Mouse (Mus musculus) G1E (cell line): ENCODE results near the gene Fam193b. TPM values are rescaled to one million over a fixed set of nuclear protein-coding genes. Genes with fewer than 3 reads are reported as not detected.

Experiments
- ATAC-seq: 2 replicates; pipeline ENCODE4 v1.8.0; 2016; ENCODE audit warnings: mild to moderate bottlenecking; ENCODE audit not compliant: insufficient number of reproducible peaks, poor library complexity, low FRiP score, severe bottlenecking; ENCODE audit errors: extremely low read depth
- DNase-seq: peaks from one replicate; pipeline ENCODE4 v3.0.0; 2012; ENCODE audit warnings: low spot score
- H3K27me3 ChIP-seq: 2 replicates; pipeline ENCODE4 v1.6.1; 2012; ENCODE audit warnings: mild to moderate bottlenecking, low read length, inconsistent platforms; ENCODE audit not compliant: insufficient read depth
- H3K36me3 ChIP-seq: replicated peaks from 2 replicates; pipeline ENCODE3; 2012; ENCODE audit warnings: mild to moderate bottlenecking, inconsistent platforms
- H3K4me1 ChIP-seq: 2 replicates; pipeline ENCODE4 v1.6.1; 2012; ENCODE audit warnings: low read depth, low read length, inconsistent platforms, mixed read lengths; ENCODE audit not compliant: insufficient read depth
- H3K4me3 ChIP-seq: 2 replicates; pipeline ENCODE4 v1.5.1; 2012; ENCODE audit warnings: low read depth, mild to moderate bottlenecking, inconsistent platforms, low read length, moderate library complexity, mixed read lengths
- H3K9me3 ChIP-seq: replicated peaks from 2 replicates; pipeline ENCODE4 v1.6.1; 2012; ENCODE audit warnings: inconsistent platforms
- CTCF ChIP-seq: IDR thresholded peaks from 2 replicates; pipeline ENCODE4 v1.5.1; 2012; ENCODE audit warnings: low read depth, low read length, inconsistent platforms, mixed read lengths
- GATA1 ChIP-seq: IDR thresholded peaks from 2 replicates; pipeline ENCODE4 v1.6.1; 2012; ENCODE audit warnings: borderline replicate concordance, low read length, inconsistent platforms, mixed read lengths
- GATA2 ChIP-seq: IDR thresholded peaks from 2 replicates; pipeline ENCODE4 v1.6.1; 2012; ENCODE audit warnings: low read depth, low read length, inconsistent platforms, borderline replicate concordance
- POLR2AphosphoS5 ChIP-seq: IDR thresholded peaks from 2 replicates; pipeline ENCODE4 v1.6.1; 2012; ENCODE audit warnings: low read depth, low read length, inconsistent platforms; ENCODE audit not compliant: insufficient replicate concordance
- TAL1 ChIP-seq: conservative IDR thresholded peaks from 2 replicates; pipeline ENCODE4 v1.6.1; 2012; ENCODE audit warnings: low read depth, low read length, inconsistent platforms, mixed read lengths
- polyA plus RNA-seq: library from polyadenylated mRNA; stranded (reverse); fragments of >175 nt; gene quantifications from 2 replicates; pipeline ENCODE4 v1.2.3, GENCODE M21; 2012
- total RNA-seq, 2 experiments: library from RNA; stranded (forward) in 1 of 2; stranded (reverse) in 1 of 2; fragments of 200-1000 nt in 1 of 2; fragments of >200 nt in 1 of 2; fragmentation: Nextera tagmentation in 1 of 2; gene quantifications; 2 replicates each; pipeline ENCODE4 v1.2.3; 2014 to 2017

Gene Fam193b
- total and polyA plus RNA-seq, 3 experiments, result 23.3 to 65.4 (median 57.3) TPM

- Histone ChIP-seq H3K27me3 (no peaks in the 10 kb centered on the region), H3K9me3 (no peaks in the 10 kb centered on the region), H3K4me1 (peaks cover 17% of the 10 kb centered on the region), H3K36me3 (peaks cover 96% of the 10 kb centered on the region), H3K4me3 (no peak overlapping the region; the same call in 1 of the 2 replicates)
- TF ChIP-seq GATA1, result no peak
- DNase-seq (no peak), ATAC-seq (no peak)
Observed at GRCm38 (mm10) chr13:55606899-55607623, 36.1 kb upstream of the Fam193b start.

GRCm38 (mm10) chr13:55604606-55605005 lies 33.7 kb upstream of the Fam193b start:
- no peaks in the 10 kb centered on the region for H3K9me3 ChIP-seq
- no peak overlapping the region for H3K4me3 ChIP-seq
- H3K36me3 ChIP-seq, result peaks cover 76% of the 10 kb centered on the region
- ATAC-seq (no peak), DNase-seq (no peak)
- TF ChIP-seq GATA2 (no peak), TAL1 (no peak), CTCF (no peak), GATA1 (no peak), POLR2AphosphoS5 (no peak)
- H3K4me1 ChIP-seq, result peaks cover 31% of the 10 kb centered on the region
- no peaks in the 10 kb centered on the region for H3K27me3 ChIP-seq

- TF ChIP-seq POLR2AphosphoS5 (no peak), CTCF (peak; percentile 98)
- Histone ChIP-seq H3K27me3 (no peaks in the 10 kb centered on the region), H3K36me3 (peaks cover 64% of the 10 kb centered on the region), H3K4me1 (peaks cover 37% of the 10 kb centered on the region), H3K4me3 (no peak overlapping the region), H3K9me3 (no peaks in the 10 kb centered on the region)
- ATAC-seq (no peak), DNase-seq (peak; percentile 58)
Observed at GRCm38 (mm10) chr13:55601611-55602010, 30.7 kb upstream of the Fam193b start.

DNA sequence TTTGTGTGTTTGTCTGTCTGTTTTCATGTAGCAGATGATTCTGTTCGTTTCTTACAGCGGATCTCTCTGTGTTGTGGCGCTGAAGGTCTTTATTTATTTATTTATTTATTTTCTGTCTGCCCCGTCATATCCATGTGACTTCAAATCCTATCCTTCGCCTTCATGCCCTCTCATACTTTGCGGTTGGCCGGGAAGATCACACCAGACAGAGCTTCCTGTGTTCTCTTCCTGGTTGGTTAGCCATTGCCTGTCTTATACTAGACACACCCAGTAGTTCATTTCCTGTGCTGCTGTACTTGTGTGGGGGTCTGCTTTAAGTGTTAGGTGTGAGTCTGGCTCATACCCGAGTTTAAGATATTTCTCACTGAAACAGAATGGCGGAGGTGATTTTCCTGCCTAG lies 29.7 kb upstream of the Fam193b start:
- peak overlapping the region; percentile 97 for H3K4me3 ChIP-seq
- no peaks in the 10 kb centered on the region for H3K27me3 ChIP-seq
- no peak for TF ChIP-seq POLR2AphosphoS5
- TF ChIP-seq GATA2, result no peak
- no peak for TF ChIP-seq CTCF
- TF ChIP-seq GATA1, result no peak
- no peak for TF ChIP-seq TAL1
- DNase-seq, result peak; percentile 60
- no peaks in the 10 kb centered on the region for H3K9me3 ChIP-seq
- H3K4me1 ChIP-seq, result peaks cover 35% of the 10 kb centered on the region
- peak; percentile 78 for ATAC-seq
- peaks cover 64% of the 10 kb centered on the region for H3K36me3 ChIP-seq

DNA sequence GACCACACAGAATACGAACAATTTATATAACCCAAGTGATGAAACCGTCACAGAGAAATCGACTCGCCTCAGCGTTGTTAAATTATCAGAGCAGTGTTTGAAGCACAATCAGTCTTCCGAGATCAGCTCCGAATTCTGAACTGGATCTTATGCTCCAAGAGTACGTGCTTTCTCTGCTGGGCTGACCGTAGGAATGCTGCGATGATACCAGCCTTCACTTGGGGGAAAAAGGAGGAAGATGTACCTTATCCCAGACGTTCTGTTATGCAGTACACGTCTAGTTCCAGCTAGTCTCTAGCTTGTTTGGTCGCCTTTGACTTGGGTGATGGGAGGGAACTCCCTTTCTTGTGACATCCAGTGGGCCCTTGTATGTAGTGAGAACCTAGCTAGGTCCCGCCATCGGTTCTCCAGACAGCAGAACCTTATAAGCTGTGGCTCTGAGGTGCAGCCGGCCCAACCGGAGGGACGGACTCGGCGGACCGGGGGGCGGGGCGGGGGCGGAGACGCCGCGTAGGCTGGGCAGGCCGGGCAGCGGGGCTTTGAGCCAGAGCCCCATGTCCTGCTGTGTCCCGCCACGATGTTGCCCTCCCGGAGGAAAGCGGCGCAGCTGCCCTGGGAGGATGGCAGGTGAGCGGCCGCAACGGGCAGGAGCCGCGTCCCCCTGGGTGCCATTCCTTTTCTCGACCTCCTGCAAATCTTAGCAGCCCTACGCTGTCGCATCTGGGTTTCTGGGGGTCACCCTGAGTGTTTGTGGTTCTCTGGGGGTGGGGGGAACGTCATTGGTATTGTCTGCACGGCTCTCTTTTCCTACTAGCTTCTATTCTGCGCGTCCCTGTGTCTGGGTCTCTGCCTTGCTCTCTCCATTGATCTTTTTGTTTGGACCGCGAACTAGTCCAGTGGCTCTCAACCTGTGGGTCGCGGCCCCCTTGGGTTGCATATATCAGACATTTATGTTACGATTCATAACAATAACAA lies 28.9 kb upstream of the Fam193b start, which contains the start of gene B4galt7:
Gene B4galt7 (plus strand): TSS at position 331 of the 975 bp plus-strand sequence.
- Histone ChIP-seq H3K27me3 (no peaks in the 10 kb centered on the region; the same call in 1 of the 2 replicates), H3K9me3 (no peaks in the 10 kb centered on the region), H3K4me1 (peaks cover 40% of the 10 kb centered on the region), H3K4me3 (peak within 1 kb of the TSS; percentile 97), H3K36me3 (peaks cover 66% of the 10 kb centered on the region)
- DNase-seq (peak; percentile 84), ATAC-seq (peak; percentile 54; the same call in 1 of the 2 replicates)
- TF ChIP-seq TAL1 (no peak), GATA2 (no peak), CTCF (no peak), POLR2AphosphoS5 (no peak), GATA1 (no peak)

DNA sequence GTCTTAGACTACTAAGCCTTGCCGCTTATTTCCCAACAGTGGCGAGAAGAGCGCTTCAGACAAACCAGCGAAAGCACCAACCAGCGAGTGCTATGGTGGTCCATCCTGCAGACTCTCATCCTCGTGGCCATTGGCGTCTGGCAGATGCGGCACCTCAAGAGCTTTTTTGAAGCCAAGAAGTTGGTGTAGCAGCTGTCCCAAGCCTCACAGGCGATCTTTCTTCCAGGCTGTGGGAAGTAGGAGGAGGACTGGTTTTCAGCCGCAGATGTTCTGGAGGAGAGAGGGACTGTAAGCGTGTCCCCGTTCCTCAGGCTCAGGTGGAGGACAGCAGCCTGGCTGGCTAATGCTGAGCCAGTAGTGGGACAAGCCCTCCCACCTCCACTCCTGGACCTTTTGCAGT lies 25.9 kb upstream of the Fam193b start:
- Histone ChIP-seq H3K9me3 (peaks cover 4% of the 10 kb centered on the region), H3K36me3 (peaks cover 43% of the 10 kb centered on the region), H3K27me3 (no peaks in the 10 kb centered on the region; the same call in 1 of the 2 replicates), H3K4me1 (peaks cover 49% of the 10 kb centered on the region), H3K4me3 (no peak overlapping the region)
- no peak for DNase-seq
- ATAC-seq, result no peak
- no peak for TF ChIP-seq POLR2AphosphoS5
- TF ChIP-seq CTCF, result no peak
- TF ChIP-seq GATA2, result no peak
- no peak for TF ChIP-seq GATA1
- TF ChIP-seq TAL1, result no peak
